Mouse (Mus musculus) forebrain, embryonic 12.5 days (tissue): ENCODE results near the gene Eomes. TPM values are rescaled to one million over a fixed set of nuclear protein-coding genes. Genes with fewer than 3 reads are reported as not detected.
A peak's percentile ranks its signal among the peaks of the same experiment; 100 is the strongest.

Experiments
- ATAC-seq: fragments of 200-750 bp; cut with Nextera tagmentation; 2 replicates; pipeline ENCODE4 v1.8.0; 2017; ENCODE audit warnings: moderate TSS enrichment; ENCODE audit not compliant: low FRiP score
- H3K27ac ChIP-seq: fragments of 300-500 bp; sonication (generic); 2 replicates; pipeline ENCODE4 v1.5.1; 2016; ENCODE audit warnings: mild to moderate bottlenecking
- H3K27me3 ChIP-seq: fragments of 300-500 bp; sonication (generic); 2 replicates; pipeline ENCODE4 v1.6.1; 2016; ENCODE audit warnings: mild to moderate bottlenecking
- H3K36me3 ChIP-seq: fragments of 300-500 bp; sonication (generic); replicated peaks from 2 replicates; pipeline ENCODE4 v1.6.1; 2016; ENCODE audit warnings: mild to moderate bottlenecking
- H3K4me1 ChIP-seq: fragments of 300-500 bp; sonication (generic); 2 replicates; pipeline ENCODE4 v1.6.1; 2016
- H3K4me2 ChIP-seq: fragments of 300-500 bp; sonication (generic); 2 replicates; pipeline ENCODE4 v1.6.1; 2016; ENCODE audit warnings: mild to moderate bottlenecking, moderate library complexity
- H3K4me3 ChIP-seq: fragments of 300-500 bp; sonication (generic); replicated peaks from 2 replicates; pipeline ENCODE4 v1.5.1; 2016; ENCODE audit warnings: mild to moderate bottlenecking
- H3K9ac ChIP-seq: fragments of 300-500 bp; sonication (generic); 2 replicates; pipeline ENCODE4 v1.6.1; 2016; ENCODE audit warnings: mild to moderate bottlenecking
- H3K9me3 ChIP-seq: fragments of 300-500 bp; sonication (generic); 2 replicates; pipeline ENCODE4 v1.6.1; 2016
- WGBS: fragments of 180-500 bp; shearing (Covaris S2); methylation state at CpG from one replicate; pipeline ENCODE4 v1.1.7; 2016; 5-methylcytosine and 5-hydroxymethylcytosine counted together
- polyA plus RNA-seq: library from polyadenylated mRNA; unstranded; fragments of >200 nt; fragmentation: Nextera tagmentation; extraction: Ambion mirVana; gene quantifications from 2 replicates; pipeline ENCODE4 v1.2.1, GENCODE M21; 2016

The Eomes gene
- polyA plus RNA-seq, 1 experiment from 2014 or later = 24.9 TPM

GRCm38 (mm10) chr9:118476766-118477271, 1.2 kb upstream of the Eomes start:
- peaks cover 84% of the 10 kb centered on the region for H3K27me3 ChIP-seq
- WGBS = under 1% methylated on average over 33 of the region's 33 CpGs
- peak overlapping the region; percentile 56 for H3K4me2 ChIP-seq
- H3K27ac ChIP-seq = peak overlapping the region; percentile 77
- peak overlapping the region; percentile 49 for H3K4me3 ChIP-seq
- peaks cover 36% of the 10 kb centered on the region for H3K4me1 ChIP-seq
- peak; percentile 36; the same call in 1 of the 2 replicates for ATAC-seq
- H3K36me3 ChIP-seq = no peaks in the 10 kb centered on the region
- no peaks in the 10 kb centered on the region for H3K9me3 ChIP-seq
- H3K9ac ChIP-seq = peak overlapping the region; percentile 36; the same call in 1 of the 2 replicates

DNA sequence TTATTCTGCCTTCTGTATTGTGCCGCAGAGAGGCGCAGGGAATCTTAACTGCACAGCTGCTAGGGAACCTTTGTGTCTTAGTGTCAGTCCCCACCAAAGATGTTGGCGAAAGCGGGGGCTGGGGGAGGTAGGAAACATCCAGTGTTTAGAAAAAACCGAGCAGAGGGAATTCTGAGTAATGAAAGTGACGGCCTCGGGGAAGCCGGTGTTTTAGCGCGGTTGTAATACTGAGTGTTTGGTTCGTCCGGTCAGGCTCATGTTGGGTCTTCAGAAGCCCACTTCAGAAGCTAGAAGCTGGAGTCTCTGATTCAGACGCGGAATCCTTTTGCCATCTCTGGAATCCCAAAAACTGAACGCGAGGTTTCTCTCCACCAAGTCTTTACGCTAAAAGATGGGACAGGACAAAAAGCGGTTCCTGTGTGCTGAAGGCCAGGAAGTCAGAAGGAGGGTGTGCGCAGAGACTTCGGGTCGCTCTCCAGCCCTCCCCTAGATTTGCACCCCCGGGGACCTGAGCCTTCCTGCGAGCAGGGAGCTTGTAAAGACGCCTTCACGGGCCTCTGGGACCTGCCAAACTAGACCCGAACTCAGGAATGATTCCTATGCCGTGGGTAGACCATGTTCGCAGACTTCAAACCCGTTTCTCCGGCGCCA, 606 bp upstream of the Eomes start:
- peak; percentile 47; the same call in 1 of the 2 replicates for ATAC-seq
- Histone ChIP-seq H3K36me3 (no peaks in the 10 kb centered on the region), H3K27me3 (peaks cover 85% of the 10 kb centered on the region), H3K4me3 (peak overlapping the region; percentile 49), H3K4me2 (peak overlapping the region; percentile 56), H3K27ac (peak overlapping the region; percentile 77), H3K9ac (peak overlapping the region; percentile 36; the same call in 1 of the 2 replicates), H3K4me1 (peaks cover 36% of the 10 kb centered on the region), H3K9me3 (no peaks in the 10 kb centered on the region)
- WGBS = under 1% methylated on average over 31 of the region's 31 CpGs

- peak overlapping the region; percentile 58 for H3K9ac ChIP-seq
- ATAC-seq = 0 out of 2 replicates have a peak, but pooled peaks have one; percentile 37
- WGBS = 0% methylated on average over 20 of the region's 29 CpGs
- H3K27me3 ChIP-seq = peaks cover 86% of the 10 kb centered on the region
- H3K9me3 ChIP-seq = no peaks in the 10 kb centered on the region
- peak overlapping the region; percentile 79 for H3K27ac ChIP-seq
- peak overlapping the region; percentile 56 for H3K4me2 ChIP-seq
- no peaks in the 10 kb centered on the region for H3K36me3 ChIP-seq
- H3K4me3 ChIP-seq = peak overlapping the region; percentile 49
- peaks cover 36% of the 10 kb centered on the region for H3K4me1 ChIP-seq
Measured at GRCm38 (mm10) chr9:118478458-118478838, 436 bp downstream of the Eomes start.

DNA sequence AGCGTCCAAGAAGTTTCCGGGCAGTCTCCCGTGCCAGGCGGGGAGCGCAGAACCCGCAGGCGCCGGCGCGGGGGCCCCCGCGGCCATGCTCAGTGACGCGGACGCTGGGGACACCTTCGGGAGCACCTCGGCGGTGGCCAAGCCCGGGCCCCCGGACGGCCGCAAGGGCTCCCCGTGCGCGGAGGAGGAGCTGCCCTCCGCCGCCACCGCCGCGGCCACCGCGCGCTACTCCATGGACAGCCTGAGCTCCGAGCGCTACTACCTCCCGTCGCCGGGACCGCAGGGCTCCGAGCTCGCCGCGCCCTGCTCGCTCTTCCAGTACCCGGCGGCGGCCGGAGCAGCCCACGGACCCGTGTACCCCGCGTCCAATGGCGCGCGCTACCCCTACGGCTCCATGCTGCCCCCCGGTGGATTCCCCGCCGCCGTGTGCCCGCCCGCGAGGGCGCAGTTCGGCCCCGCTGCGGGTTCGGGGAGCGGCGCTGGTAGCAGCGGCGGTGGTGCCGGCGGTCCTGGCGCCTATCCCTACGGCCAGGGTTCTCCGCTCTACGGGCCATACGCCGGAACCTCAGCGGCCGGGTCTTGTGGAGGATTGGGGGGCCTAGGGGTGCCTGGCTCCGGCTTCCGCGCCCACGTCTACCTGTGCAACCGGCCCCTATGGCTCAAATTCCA, 961 bp downstream of the Eomes start:
- peak overlapping the region; percentile 79 for H3K27ac ChIP-seq
- H3K36me3 ChIP-seq = no peaks in the 10 kb centered on the region
- peak overlapping the region; percentile 49 for H3K4me3 ChIP-seq
- ATAC-seq = peak; percentile 61; the same call in 1 of the 2 replicates
- peaks cover 92% of the 10 kb centered on the region for H3K27me3 ChIP-seq
- H3K9me3 ChIP-seq = no peaks in the 10 kb centered on the region
- peak overlapping the region; percentile 56 for H3K4me2 ChIP-seq
- peaks cover 36% of the 10 kb centered on the region for H3K4me1 ChIP-seq
- H3K9ac ChIP-seq = peak overlapping the region; percentile 58
- under 1% methylated on average over 74 of the region's 87 CpGs for WGBS

DNA sequence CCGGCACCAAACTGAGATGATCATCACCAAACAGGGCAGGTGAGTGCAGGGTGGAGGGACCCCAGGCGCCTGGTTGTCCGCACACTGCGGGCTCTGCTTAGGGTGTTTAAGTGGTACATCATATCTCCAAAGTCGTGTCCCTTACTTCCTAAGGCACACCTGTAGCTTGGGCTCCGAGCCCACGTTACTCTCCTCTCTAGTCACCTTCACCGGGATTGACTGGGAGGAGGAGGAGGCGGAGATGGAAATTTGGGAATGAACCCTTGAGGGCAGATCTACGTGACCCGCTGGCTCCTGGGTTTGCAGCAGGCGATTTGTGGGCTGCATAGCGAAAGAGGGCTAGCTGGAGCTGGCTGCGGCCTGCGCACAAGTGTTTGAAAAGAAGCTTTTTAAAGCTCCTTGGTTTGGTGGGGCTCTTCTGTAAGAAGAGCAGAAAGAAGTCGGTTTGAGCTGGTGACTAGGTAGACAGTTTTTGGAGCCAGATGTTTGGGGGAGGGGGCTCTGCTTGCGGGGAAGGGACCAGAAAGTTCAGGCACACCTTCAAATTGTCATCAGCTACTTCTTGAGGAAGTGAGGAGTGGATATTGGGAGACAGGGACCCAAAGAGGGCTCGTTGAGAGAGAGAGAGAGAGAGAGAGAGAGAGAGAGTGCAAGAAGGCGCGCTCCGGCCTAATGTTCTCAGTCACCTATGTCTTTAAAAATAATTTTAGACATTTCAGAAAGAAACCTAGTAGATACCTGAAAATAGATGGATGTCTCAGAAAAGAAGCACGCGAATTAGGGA, 1.7 kb downstream of the Eomes start:
- ATAC-seq = 0 out of 2 replicates have a peak, but pooled peaks have one; percentile 15
- Histone ChIP-seq H3K4me3 (peak overlapping the region; percentile 49), H3K9ac (peak overlapping the region; percentile 58), H3K9me3 (no peaks in the 10 kb centered on the region), H3K27me3 (peaks cover 94% of the 10 kb centered on the region), H3K4me1 (peaks cover 36% of the 10 kb centered on the region), H3K4me2 (peak overlapping the region; percentile 56), H3K36me3 (no peaks in the 10 kb centered on the region), H3K27ac (peak overlapping the region; percentile 79; the same call in 1 of the 2 replicates)
- 2% methylated on average over 23 of the region's 23 CpGs for WGBS

DNA sequence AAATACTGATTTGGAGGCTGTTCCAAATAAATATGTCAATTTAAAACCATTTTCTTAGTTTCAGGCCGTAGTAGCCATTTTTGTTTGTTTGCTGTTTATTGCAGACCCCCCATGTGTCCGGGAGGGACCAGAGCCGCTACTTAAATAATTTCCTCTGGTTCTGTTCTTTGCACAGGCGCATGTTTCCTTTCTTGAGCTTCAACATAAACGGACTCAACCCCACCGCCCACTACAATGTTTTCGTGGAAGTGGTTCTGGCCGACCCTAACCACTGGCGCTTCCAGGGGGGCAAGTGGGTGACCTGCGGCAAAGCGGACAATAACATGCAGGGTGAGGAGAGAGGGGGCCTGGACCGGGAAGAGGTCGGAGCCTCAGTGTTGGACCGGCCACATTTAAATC, 2.3 kb downstream of the Eomes start:
- Histone ChIP-seq H3K36me3 (no peaks in the 10 kb centered on the region), H3K27me3 (peaks cover 94% of the 10 kb centered on the region), H3K9ac (peak overlapping the region; percentile 58; the same call in 1 of the 2 replicates), H3K9me3 (no peaks in the 10 kb centered on the region), H3K27ac (no peak overlapping the region), H3K4me3 (peak overlapping the region; percentile 49), H3K4me2 (peak overlapping the region; percentile 36), H3K4me1 (peaks cover 36% of the 10 kb centered on the region)
- no peak for ATAC-seq
- WGBS = 5% methylated on average over 14 of the region's 14 CpGs

DNA sequence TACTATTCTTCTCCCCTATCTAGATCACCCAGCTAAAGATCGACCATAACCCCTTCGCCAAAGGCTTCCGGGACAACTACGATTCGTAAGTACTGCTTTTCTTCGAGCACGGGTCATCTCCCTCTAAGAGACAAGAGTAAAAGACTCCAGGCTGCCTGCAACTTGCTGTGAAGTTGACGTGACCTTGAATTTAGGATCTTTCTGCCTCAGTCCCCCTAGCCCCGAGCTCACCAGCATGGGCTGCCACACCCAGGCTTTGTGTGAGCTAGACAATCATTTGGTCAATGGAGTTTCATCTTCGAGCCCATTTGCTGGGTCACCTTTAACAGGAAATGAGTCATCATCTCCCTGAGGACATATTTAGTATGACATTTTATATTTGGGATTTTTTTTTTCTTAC, 4.2 kb downstream of the Eomes start:
- Histone ChIP-seq H3K27me3 (peaks cover 97% of the 10 kb centered on the region), H3K4me1 (peaks cover 32% of the 10 kb centered on the region), H3K9ac (no peak overlapping the region; the same call in 1 of the 2 replicates), H3K27ac (no peak overlapping the region), H3K9me3 (no peaks in the 10 kb centered on the region), H3K4me2 (peak overlapping the region; percentile 36; the same call in 1 of the 2 replicates), H3K36me3 (no peaks in the 10 kb centered on the region), H3K4me3 (no peak overlapping the region)
- WGBS = 72% methylated on average over 10 of the region's 10 CpGs
- ATAC-seq = no peak

DNA sequence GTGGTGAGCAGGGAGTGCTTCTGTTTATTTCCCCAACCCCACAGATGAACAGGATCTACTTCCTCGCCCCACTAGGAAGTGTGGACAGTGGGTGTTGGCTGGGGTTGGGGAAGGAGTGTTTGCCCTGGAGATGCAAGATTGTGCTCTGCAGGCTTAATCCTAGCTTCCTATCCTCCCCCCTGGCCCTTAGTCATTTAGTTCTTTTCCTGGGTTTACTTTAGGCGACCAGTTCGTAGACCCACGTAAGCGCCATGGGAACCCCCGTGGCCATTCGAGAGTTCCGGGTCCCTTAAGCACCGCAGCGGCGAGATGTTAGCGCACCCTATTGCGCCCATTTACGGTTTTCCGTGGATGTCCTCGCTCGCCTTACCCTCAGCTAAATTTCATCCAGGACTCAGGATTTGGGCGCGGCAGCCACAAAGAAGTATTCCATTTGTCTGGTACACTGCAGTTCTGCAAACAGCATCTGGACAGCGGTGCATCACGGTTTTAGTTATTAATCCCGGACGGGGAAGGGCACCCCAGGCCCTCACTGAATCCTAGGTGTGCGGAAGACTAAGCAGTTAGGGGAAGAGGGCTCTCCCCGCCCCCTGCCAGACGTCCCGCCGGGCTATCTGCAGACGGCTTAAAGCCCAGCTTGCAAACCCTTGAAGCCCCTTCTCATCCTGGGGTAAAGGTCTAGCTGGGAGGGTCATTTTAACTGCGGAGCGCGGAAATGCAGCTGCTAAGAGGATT, 8.5 kb downstream of the Eomes start:
- peaks cover 30% of the 10 kb centered on the region for H3K4me1 ChIP-seq
- H3K4me2 ChIP-seq = peak overlapping the region; percentile 39
- ATAC-seq = no peak
- H3K27me3 ChIP-seq = peaks cover 89% of the 10 kb centered on the region
- H3K9me3 ChIP-seq = no peaks in the 10 kb centered on the region
- 1% methylated on average over 32 of the region's 32 CpGs for WGBS
- peak overlapping the region; percentile 21 for H3K4me3 ChIP-seq
- no peaks in the 10 kb centered on the region for H3K36me3 ChIP-seq
- peak overlapping the region; percentile 50; the same call in 1 of the 2 replicates for H3K27ac ChIP-seq
- no peak overlapping the region for H3K9ac ChIP-seq

DNA sequence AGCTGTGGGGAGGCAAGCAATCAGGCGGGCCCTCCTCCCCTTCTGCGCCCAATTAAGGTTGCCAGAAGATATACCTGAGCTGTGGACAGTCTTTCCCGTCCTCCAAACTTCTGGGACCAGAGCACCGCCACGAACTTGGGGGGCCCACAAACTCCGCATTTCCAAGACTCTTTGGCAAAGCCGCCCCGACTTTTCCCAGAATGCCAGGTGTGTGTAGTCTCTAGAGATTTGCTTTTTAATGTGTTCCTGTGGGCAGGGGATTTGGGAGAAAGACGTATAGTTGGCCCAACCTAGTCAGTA, 9.0 kb downstream of the Eomes start:
- H3K4me3 ChIP-seq = peak overlapping the region; percentile 21
- H3K27me3 ChIP-seq = peaks cover 89% of the 10 kb centered on the region
- no peak for ATAC-seq
- H3K4me1 ChIP-seq = peaks cover 30% of the 10 kb centered on the region
- H3K36me3 ChIP-seq = no peaks in the 10 kb centered on the region
- no peak overlapping the region for H3K9ac ChIP-seq
- H3K27ac ChIP-seq = peak overlapping the region; percentile 50; the same call in 1 of the 2 replicates
- WGBS = under 1% methylated on average over 9 of the region's 9 CpGs
- peak overlapping the region; percentile 39 for H3K4me2 ChIP-seq
- no peaks in the 10 kb centered on the region for H3K9me3 ChIP-seq

GRCm38 (mm10) chr9:118487636-118488035, 9.6 kb downstream of the Eomes start:
- Histone ChIP-seq H3K4me1 (peaks cover 30% of the 10 kb centered on the region), H3K4me2 (peak overlapping the region; percentile 45), H3K36me3 (no peaks in the 10 kb centered on the region), H3K9ac (no peak overlapping the region), H3K27me3 (peaks cover 87% of the 10 kb centered on the region), H3K9me3 (no peaks in the 10 kb centered on the region), H3K27ac (no peak overlapping the region), H3K4me3 (peak overlapping the region; percentile 26)
- no peak for ATAC-seq
- WGBS = under 1% methylated on average over 22 of the region's 22 CpGs

DNA sequence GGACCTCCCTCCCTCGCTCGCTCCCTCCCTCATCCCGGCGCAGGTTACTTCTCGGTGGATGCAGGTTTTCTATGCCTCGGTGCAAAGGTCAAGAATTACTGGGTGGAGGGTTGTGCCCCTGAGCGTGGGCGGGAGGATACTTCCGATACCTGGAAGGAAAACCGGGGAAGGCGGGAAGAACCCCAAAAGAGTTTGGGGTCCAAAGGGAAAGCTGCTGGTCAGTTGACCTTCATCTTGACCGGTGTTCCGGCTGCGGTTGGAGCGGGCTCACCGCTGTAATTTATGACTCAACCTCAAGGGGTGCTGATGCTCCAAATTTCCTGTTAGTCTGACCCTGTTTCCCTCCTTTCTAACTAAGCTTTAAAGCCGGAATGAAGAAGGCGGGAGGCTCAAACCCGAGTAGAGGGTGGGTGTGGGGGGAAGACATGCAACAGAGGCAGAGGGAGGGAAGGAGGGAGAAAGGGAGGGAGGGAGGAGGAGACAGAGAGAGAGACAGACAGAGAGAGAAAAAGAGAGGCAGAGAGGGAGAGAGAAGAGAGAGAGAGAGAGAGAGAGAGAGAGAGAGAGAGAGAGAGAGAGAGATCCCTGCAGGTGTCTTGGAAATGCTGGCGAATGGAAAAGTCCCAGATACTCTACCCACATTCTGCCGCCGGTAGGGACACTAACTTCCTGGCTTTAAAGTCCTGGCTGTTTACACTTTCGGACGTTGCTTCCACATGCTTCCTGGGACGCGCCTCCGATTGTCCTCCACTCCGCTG, 10.3 kb downstream of the Eomes start:
- Histone ChIP-seq H3K9ac (no peak overlapping the region), H3K4me3 (peak overlapping the region; percentile 26), H3K4me1 (peaks cover 30% of the 10 kb centered on the region), H3K27ac (no peak overlapping the region), H3K4me2 (peak overlapping the region; percentile 45), H3K36me3 (no peaks in the 10 kb centered on the region), H3K27me3 (peaks cover 84% of the 10 kb centered on the region), H3K9me3 (no peaks in the 10 kb centered on the region)
- ATAC-seq = no peak
- under 1% methylated on average over 28 of the region's 28 CpGs for WGBS
